Mouse (Mus musculus) kidney, adult 2 months (tissue): Measurements from ENCODE around the gene Rap1gds1.

Experiments used
- CTCF ChIP-seq: fragments of 200-500 bp; conservative IDR thresholded peaks from 2 replicates; pipeline ENCODE4 v1.5.1; 2011; ENCODE audit warnings: low read depth, mild to moderate bottlenecking, control low read depth, low read length, moderate library complexity, mixed read lengths; ENCODE audit not compliant: insufficient read depth, insufficient read length
- POLR2A ChIP-seq: fragments of 200-500 bp; IDR thresholded peaks from one replicate; pipeline ENCODE4 v1.6.1; 2011; ENCODE audit warnings: low read depth, low read length, control low read depth

DNA sequence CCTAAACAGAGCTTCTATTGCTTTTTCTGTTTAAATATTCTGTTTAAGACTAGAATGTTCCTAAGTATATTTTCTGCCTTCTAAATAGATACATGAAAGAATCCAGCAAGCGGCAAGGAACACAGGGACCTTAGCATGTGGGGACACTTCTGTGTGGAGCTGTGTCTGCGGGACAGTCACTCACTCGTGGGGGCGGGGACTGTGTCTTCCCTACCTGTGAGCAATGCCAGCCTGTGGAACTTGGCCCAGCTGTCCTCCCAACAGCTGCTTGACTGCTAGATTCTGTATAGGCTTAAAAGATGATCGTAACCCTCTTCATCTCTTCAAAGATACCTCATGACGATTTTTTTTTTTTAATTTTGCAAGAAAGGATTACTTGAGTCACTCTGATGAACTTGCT lies 199.1 kb downstream of the Rap1gds1 start:
- TF ChIP-seq CTCF = no peak
- no peak for TF ChIP-seq POLR2A
